Mouse (Mus musculus) T-helper 17 cell (primary cell): ENCODE results near the gene Ppp2r1b.

ENCODE experiments used
- in situ Hi-C, 2 experiments: fragments of 300-600 bp; cut with MboI, MseI; formaldehyde crosslinking; loops; 1 replicate in 1 of 2; 2 replicates in 1 of 2; pipeline ENCODE4 v1.15.1; 2025; ENCODE audit warnings: high pct_unique_total_duplicates in 2 of 2

Gene Ppp2r1b

DNA sequence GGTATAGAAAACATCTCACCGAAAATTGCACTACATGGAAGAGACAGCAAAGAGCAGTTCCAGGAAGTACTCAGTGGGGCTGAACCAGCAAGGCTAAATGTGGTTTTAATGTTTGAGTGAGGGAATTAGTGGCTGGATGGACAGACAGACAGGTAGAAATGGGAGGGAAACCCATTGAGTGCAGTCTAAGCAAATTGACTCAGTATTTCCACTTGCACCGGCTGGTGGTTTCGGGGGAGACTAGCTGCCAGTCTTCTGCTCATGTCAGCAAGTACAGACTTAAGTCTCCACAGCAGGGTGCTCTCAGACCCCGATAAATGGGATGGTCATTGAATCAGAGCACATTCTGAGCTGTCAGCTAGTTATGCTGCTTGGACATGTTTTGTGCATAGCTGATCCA is 9.0 kb upstream of the Ppp2r1b start:
- in situ Hi-C loops: no loop called here

DNA sequence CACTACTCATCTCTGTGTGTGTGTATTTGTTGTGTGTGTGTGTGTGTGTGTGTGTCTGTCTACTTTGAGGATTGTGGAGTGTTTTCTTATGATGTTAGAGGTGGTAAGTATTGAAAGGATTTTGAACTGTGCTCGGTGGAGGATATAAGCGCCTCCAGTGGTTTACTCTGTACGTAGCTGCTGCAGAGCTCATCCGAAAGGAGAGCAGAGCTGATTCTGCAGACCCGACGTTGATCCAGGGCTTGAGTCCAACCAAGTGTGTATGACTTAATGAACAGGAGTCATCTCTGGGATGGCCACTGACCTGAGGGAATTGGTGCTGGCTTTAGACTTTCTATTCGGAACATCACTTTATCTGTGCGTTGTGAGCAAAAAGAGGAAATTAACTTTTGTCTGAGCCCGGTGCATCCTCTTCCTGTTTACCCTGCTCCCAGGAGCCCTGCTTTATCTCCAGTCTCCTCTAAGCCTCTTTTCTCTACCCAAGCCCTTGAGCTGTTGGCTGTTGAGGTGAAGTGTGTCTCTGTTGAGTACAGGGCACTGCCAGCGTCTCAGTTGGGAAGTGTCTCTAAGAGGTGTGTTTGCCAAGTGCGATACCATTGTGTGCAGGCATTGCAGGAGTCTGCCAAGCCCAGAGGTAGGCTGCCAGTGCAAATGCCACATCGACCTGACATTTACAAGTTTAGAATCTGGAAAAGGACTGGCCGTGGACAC is 3.9 kb upstream of the Ppp2r1b start:
- in situ Hi-C loops: loop anchor here (5.0 to 10.0 kb wide), 2 partner anchors 311 to 454 kb away; no protein-coding TSS in a partner anchor

DNA sequence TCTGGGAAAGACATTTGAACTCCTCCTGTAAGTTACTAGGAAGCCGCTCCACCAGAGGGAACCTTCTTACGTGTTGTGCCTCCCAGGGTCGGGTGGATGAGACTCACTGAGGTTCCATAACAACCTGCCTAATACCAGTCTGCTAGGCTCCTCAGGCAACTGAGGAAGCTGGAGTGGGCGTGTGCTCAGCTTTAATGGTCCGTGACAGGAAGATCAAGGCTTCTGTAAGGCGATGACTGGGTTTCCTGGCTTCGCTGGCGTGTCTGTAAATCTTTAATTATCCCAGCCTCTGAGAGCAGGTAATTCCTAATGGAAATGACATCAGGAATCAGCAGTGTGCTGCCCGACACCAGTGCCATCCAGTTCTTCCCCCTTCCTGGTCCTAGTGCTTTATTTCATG is 446 bp downstream of the Ppp2r1b start:
- in situ Hi-C loops: loop anchor here in 1 of 2 experiments (10.0 kb wide), 1 partner anchor 449 kb away; no protein-coding TSS in a partner anchor

DNA sequence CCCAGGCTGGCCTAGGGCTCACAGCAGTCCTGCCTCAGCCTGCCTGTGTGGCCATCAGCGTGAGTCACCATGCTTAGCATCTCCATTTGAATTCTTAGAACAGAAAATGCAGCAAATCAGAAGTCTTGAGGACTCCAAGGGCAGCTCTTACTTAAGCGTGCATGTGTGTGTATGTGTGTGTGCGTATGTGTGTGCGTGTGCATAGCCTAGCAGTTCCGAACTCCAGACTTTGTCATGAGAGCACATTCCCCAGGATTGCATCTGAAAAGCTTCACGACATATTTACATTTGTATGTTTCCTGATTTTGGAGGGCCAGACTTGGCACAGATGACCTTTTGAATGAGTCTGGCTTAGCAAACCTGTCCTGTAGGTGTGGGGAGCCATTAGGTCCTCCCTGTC is 2.0 kb downstream of the Ppp2r1b start:
- in situ Hi-C loops: loop anchor here in 1 of 2 experiments (10.0 kb wide), 1 partner anchor 448 kb away; no protein-coding TSS in a partner anchor

DNA sequence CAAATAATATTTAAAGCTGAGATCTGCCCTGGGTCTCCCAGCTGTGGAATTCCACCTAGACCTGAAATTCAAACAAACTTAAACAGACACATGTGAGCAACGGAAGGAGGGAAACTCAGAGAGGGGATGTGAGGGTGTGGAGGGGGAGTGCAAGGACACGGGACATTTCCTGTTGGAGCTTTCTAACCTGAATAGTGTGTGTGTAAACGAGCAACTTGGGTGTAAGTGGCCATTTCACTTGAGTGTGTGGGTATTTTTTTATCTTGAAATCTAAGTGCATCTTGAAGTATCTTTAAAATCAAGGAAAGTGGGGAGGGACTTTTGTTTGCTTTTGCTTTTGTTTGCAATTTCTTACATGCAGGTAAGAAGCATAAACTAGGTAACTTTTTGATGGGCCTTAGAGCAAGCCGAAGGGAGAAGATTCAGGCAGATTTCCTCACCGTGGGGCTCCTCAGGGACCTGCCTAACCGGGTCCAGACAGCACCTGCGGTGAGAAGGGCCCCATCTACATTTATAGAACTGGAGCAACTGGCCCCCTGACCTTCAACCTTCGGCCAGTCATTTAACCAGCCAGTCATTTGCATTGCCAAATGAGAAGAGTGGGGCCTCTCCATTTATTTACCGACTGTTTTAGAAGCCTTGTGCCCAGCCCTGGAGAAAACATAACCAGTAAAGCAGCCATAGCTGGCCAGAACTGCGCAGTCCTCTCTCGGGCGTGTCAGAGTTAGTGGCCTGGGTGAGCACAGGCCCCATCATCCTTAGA is 2.7 kb downstream of the Ppp2r1b start:
- in situ Hi-C loops: loop anchor here in 1 of 2 experiments (10.0 kb wide), 1 partner anchor 447 kb away; no protein-coding TSS in a partner anchor

DNA sequence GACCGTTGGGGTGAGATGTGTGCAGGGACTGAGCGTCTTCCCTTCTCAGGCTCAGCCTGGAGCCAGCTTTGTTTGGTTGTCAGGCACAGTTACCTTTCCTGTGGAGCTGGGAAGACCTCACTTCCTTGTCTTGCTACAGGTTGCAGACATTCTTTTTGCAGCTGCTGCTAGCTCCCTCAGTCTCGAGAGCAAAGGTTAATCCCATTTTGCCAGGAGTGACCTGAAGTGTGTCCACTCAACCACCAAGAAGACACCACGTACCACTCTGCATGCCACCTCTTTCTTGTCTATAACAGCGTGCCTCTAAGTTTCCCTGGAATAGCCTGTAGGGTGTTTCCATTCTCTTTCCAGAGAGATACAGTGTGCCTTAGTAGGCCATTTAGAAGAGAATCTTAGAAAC is 3.7 kb downstream of the Ppp2r1b start:
- in situ Hi-C loops: loop anchor here in 1 of 2 experiments (10.0 kb wide), 1 partner anchor 446 kb away; no protein-coding TSS in a partner anchor

DNA sequence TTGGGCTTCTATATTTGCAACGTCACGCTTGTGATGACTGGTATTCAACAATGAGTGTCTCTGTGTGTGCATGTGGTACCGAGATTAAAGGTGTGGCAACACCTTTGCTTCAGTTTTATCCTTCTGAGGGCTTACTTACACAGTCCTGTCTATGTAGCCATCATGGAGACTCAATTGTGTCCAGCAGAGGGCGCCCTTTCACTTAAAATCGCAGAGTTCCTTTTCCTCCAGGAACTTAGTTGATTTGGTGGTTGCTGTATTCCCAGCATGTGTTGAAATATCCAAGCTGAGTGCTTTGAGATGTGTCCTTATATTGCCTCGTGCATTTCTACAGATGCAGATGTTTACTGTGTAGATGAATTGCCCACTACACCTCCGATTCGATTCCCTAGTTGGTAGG is 4.1 kb downstream of the Ppp2r1b start:
- in situ Hi-C loops: loop anchor here in 1 of 2 experiments (10.0 kb wide), 1 partner anchor 446 kb away; no protein-coding TSS in a partner anchor

DNA sequence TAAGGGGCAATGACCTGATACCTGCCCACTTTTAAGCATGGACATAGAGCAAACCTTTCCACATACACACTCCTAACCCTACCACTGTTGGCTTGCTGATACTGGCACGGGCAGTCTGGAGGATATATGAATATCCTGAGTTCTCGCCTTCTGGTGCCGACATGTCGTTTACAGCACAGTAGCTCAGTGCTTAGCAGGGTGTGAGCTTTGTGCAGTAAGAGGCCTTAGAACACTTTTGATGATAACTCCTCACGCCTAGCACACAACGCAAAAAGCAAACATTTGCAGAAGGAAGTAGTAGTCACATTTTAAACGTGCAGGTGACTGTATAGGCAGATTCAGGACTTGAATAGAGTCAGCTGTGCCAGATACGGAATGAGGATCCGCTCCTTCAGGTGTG is 4.7 kb downstream of the Ppp2r1b start:
- in situ Hi-C loops: loop anchor here (5.0 to 10.0 kb wide), 4 partner anchors 158 to 445 kb away; partner anchors contain the start of gene Sik2 (in 1 of the 2)

DNA sequence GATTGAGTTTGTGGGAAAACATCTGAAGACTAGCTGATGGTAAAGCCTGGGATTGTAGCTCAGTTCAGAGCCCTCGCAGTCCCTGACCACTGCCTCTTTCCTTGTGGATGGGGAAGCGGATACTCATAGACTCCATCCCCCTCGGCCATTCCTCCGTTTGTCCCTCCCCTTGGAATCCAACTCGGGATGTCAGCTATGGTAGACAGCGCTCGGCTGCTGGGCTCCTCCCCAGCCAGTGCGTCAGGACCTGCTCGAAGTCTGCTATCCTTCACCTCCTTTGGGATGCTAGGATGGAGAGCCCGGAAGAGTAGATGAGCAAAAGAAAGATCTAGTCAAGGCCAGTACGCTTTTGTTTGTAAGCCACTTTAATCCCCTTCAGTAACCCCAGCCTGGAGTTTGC is 5.2 kb downstream of the Ppp2r1b start:
- in situ Hi-C loops: loop anchor here (5.0 kb wide), 3 partner anchors 157 to 292 kb away; partner anchors contain the start of gene Sik2 (in 1 of the 2)

DNA sequence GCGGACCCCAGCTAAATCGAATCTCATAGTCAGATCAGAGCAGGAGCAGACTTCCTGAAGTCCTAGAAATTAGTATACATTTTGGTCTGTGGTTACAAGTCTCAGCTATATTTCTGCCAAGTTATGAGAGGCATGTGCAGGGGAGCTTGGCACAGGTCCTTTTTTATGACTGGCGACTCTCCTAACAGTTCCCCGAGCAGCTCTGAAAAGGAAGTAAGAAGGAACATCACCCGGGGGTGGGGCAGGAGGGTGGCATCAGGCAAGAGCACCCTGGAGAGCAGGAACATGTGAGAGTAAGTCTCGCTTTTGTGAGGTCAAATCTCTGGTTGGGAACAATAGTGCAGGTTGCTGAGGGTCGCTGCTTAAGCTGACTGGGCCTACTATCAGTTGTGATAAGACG is 5.6 kb downstream of the Ppp2r1b start:
- in situ Hi-C loops: loop anchor here (5.0 kb wide), 3 partner anchors 157 to 292 kb away; partner anchors contain the start of gene Sik2 (in 1 of the 2)

DNA sequence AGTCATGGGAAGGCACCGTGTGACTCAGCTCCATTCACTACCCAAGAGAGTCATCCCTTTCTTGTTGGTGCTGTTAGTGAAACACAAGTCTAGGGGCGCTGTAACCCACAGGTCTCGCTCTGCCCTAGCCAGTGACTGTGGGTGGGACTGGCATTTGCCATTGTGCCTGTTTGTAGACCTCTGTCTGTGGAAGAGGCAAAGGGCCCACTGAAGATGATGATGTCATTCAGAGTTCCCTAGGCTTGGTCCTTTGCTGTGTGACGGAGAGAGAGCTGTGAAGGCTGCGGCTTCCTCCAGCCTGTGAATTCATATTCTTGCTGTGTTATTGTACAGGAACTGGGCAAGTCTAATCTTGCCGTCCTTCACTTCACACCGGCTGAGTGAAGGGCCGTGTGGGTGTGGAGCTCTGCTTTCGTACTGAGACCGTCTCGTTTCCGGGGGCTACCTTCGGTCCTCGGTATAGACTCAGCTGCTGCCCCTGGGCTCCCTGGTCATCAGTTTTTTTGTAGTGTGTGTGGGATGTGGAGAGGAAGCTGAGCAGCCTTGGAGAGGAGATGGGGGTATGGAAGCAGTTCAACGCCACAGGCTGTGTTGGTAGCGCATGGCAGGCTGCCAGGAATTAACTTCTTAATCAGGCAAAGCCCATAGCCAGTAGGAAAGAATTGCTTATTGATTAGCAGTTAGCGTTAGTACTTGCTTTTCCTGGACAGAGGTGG is 7.7 kb downstream of the Ppp2r1b start:
- in situ Hi-C loops: loop anchor here (5.0 kb wide), 3 partner anchors 155 to 290 kb away; partner anchors contain the start of gene Sik2 (in 1 of the 2)

DNA sequence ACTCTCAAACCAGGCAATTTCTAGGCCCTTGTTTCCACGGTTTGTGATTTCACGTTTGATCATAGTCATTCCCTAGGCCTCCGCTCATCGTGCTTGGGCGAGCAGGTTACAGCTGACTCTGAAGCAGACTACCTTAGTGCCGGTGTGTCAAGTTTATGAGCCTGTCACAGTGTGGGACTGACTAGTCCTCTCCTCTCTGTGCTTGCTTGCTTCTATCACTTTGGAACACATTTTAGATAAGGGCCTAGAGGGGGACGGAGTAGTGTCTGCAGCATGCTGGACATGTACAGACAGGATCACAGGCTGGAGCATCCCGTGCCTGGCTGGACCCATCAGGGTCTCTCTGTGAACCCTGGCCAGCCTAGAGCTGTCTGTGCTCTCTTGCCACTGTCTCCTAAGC is 9.3 kb downstream of the Ppp2r1b start:
- in situ Hi-C loops: loop anchor here (5.0 kb wide), 3 partner anchors 153 to 288 kb away; partner anchors contain the start of gene Sik2 (in 1 of the 2)

DNA sequence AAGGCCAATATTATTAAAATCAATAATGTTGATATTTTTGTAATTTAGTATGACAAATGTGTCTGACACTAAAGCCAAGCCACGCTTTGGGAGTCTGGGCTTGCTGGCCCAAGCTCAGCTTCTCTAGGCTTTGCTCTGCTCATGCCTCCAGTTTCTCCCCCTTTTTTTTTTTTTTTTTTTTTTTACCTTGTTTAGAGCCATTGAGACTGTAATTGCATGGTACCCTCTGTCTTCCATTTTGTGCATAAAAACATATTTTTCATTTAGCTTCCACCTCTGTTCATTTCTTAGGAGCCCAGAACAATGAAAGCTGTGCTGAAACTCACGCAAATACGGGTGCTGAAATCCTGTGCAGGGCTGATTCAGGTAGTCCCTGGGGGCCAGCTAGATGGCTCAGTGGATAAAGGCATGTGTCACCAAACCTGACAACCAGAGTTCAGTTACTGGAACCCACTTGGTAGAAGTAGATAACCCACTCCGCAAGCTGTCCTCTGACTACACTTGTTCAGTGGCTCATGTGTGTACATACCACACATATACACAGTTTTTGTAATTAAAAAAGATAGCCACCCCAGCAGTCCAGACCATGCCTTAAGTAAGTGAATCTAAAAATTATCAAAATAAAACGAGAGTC is 10.1 kb downstream of the Ppp2r1b start:
- in situ Hi-C loops: loop anchor here in 1 of 2 experiments (5.0 kb wide), 1 partner anchor 47 kb away; no protein-coding TSS in a partner anchor

DNA sequence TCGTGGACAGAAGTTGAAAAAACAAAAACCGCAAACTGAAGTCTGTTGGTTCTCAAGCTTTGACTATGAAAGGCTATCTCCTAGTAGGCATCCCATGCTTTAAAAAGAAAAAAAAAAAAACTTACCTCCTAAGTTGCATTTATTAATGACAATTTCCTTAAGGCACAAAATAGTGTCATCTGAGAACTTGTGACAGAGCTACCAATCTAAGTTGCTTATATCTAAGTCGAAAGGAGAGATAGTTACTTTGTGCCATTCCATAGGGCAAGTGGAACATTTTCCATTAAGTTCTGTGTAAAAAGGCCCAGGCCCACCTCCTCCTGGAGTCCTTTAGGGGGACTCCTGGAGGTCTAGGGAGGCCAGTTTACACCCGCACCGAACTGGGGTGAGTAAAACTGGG is 10.7 kb downstream of the Ppp2r1b start:
- in situ Hi-C loops: loop anchor here in 1 of 2 experiments (5.0 kb wide), 1 partner anchor 47 kb away; no protein-coding TSS in a partner anchor

DNA sequence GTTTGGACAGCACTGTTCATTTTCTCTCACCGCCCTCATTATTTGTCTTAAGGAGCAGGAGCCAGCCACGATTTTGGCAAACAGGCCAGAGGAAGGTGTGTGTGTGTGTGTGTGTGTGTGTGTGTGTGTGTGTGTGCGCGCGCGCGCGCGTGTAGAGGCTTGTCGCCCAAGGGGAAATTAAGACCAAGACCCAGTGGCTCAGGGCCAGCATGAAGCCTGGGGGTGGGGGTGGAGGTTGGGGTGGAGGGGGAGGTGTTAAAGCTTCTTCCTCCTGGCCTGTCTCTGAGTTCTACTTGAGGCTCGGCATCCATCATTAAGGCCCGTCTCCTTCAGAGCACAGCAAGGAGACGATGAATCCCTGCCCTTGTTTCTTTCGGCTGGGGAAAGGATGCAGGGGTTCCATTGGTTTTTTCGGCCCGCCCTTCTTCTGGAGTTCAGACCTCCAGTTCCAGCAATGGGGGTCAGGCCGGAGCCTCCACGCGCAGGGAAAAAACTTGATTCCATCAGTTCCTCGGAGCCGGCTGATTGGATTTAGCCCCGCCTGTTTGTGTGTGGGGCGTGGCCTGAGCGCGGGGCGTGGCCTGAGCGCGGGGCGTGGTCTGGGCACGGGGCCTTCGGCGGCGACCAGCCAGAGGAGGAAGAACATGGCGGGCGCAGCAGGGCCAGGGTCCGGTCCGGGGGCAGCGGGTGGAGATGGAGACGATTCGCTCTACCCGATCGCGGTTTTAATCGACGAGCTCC is 11.4 kb downstream of the Ppp2r1b start:
- in situ Hi-C loops: loop anchor here in 1 of 2 experiments (5.0 kb wide), 1 partner anchor 46 kb away; no protein-coding TSS in a partner anchor

DNA sequence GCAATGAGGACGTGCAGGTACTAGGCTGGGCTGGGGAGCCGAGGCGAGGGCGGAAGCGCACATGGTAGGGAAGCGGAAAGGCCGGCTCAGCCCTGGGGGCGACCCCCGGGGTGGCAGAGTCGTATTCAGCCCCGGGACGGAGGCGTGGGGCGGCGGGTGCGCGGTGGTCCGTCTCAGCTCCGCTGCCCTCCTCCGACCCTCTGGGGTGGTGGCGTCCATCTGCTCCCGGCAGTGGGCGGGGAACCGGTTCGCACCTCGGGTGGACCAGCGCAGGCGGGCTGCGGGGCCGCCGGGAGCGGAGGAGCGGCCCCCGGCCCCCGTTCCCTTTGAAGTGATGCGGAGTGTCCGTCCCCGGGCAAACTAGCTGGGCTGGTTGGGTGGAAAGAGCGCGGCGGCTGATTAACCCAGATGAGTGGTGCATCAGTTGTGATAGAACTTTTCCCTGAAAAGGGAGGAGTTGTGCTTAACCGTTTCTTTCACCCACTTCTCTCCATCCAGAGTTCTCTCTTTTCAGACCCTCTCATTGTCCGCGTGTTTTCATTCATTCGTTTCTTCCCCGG is 12.1 kb downstream of the Ppp2r1b start:
- in situ Hi-C loops: loop anchor here in 1 of 2 experiments (5.0 kb wide), 1 partner anchor 45 kb away; no protein-coding TSS in a partner anchor

DNA sequence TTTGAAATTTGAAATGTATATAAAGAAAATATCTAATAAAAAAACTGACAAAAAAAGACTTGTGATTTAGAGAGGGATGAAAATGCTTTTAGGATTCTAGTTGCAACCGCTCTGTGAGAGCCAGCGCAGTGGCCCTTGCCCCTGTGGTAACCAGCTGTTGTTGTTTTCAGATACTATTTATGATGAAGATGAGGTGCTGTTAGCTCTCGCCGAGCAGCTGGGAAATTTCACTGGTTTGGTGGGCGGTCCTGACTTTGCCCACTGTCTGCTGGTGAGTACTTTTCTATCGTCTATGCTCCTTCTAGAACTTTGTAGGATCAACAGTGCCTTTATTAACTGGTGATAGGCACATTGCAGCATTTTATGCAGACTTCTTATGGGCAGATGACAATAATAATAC is 13.6 kb downstream of the Ppp2r1b start:
- in situ Hi-C loops: loop anchor here in 1 of 2 experiments (5.0 kb wide), 1 partner anchor 44 kb away; no protein-coding TSS in a partner anchor

DNA sequence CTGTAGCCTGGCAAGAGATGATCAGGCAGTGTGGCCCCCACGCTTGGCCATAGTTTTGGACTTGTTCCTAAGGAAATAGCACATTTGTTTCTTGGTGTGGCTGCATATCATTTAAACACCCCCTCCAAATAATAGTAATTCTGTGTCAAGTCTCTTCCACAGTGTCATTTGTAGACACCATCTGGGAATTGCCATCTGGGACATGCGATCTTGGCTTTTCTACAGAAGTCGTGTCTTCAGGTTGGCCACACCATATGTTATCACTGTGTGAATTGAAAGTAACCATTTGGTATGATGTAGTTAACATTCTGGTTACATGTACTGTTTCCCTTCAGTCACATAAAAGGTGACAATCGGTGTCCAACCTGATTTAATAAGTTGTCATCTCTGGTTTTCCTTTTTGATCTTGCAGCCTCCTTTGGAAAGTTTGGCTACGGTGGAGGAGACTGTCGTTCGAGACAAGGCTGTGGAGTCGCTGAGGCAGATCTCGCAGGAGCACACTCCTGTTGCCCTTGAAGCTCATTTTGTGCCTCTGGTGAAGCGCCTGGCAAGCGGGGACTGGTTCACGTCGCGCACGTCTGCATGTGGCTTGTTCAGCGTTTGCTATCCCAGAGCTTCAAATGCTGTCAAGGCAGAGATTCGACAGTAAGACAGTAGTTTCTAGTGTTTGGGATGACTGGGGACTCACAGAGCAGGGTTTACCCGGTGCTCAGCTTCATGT is 16.2 kb downstream of the Ppp2r1b start:
- in situ Hi-C loops: no loop called here

DNA sequence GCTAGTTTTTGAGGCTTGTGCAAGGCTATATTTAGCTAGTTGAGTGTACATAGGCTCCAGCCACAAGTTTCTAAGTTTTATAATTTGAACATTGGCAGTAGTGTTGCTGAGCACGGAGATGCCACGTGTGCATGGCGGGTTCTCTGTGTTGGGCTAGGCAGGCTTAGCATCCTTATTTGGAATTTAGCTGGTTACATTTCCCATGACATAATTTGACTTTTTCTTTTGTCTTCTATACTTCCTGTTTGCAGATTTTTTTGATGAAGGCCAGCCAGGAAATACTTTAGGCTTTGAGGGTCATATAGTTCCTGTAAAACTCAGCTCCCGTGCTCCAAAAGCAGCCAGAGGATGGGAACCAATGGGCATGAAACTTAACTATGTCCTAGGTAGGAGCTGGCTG is 18.7 kb downstream of the Ppp2r1b start:
- in situ Hi-C loops: no loop called here
